8 mouse cellular contexts compared by ENCODE assay signal in the genomic region with DNA sequence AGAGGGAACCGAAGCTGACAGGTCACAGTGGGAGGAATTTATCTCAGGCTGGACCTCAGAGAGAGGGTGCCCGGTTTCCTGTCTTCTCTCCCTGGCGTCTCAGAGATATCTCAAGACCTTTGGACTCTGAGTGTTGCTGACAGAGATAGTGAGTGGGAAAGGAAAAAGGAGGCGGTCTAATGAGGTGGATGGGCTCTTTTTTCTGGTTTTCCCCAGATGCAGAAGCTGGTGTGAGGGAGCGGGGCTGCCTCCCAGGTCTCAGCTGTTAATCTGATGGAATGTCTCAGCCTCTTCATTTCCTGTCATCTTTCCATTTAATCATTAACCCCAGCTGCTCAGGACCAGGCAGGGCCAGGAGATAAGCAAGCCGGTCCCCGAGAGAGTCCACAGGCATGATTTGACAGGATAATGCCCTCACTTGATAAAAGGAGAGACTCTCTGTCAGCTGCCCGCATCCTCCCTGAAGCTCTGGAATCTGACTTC.
A peak's percentile ranks its signal among the peaks of the same experiment; 100 is the strongest.
DNase-seq lines count a peak whose midpoint lies in the region; ATAC-seq and TF ChIP-seq lines count a peak whose summit lies in the region.

No protein-coding gene starts in this region.

- H3K9me3 ChIP-seq in heart, embryonic 13.5 days, result no peaks in the 10 kb centered on the region
- no peaks in the 10 kb centered on the region for H3K9me3 ChIP-seq in midbrain, embryonic 13.5 days

- peak; percentile 23 for ATAC-seq in heart, embryonic 13.5 days (ENCODE audit: extremely low read depth, insufficient number of reproducible peaks, low FRiP score, low TSS enrichment)
- peak; percentile 72 for ATAC-seq in midbrain, embryonic 13.5 days

- H3K4me2 ChIP-seq in heart, embryonic 13.5 days, result peak overlapping the region; percentile 66
- H3K4me2 ChIP-seq in midbrain, embryonic 13.5 days (replicated peaks), result no peak overlapping the region

- TF ChIP-seq CTCF in brain, embryonic 14.5 days (IDR thresholded peaks at IDR 0.05; ENCODE audit: borderline replicate concordance, extremely low read depth, insufficient read depth, insufficient read length), result no peak
- TF ChIP-seq CTCF in thymus, adult 2 months (IDR thresholded peaks at IDR 0.05; ENCODE audit: borderline replicate concordance, control insufficient read depth, extremely low read depth, insufficient read depth, low read length, poor library complexity), result no peak

- intact Hi-C loops in left cerebral cortex, postnatal 10 days (cut with DNase I), result no loop called here

- H3K27ac ChIP-seq in heart, embryonic 13.5 days (replicated peaks), result peak overlapping the region; percentile 73
- H3K27ac ChIP-seq in midbrain, embryonic 13.5 days, result peak overlapping the region; percentile 53; the same call in 1 of the 2 replicates
- H3K27ac ChIP-seq in thymus, adult 2 months (ENCODE audit: control insufficient read depth, insufficient read depth, low read length), result no peak overlapping the region

- no peaks in the 10 kb centered on the region for H3K36me3 ChIP-seq in heart, embryonic 13.5 days
- no peaks in the 10 kb centered on the region for H3K36me3 ChIP-seq in midbrain, embryonic 13.5 days
- H3K36me3 ChIP-seq in thymus, adult 2 months (ENCODE audit: control insufficient read depth, insufficient read depth, low read length), result no peaks in the 10 kb centered on the region

- H3K4me1 ChIP-seq in heart, embryonic 13.5 days, result peaks cover 57% of the 10 kb centered on the region
- H3K4me1 ChIP-seq in midbrain, embryonic 13.5 days (replicated peaks), result peaks cover 20% of the 10 kb centered on the region
- peaks cover 7% of the 10 kb centered on the region for H3K4me1 ChIP-seq in thymus, adult 2 months (replicated peaks; ENCODE audit: control insufficient read depth, insufficient read depth, low read length)

- TF ChIP-seq POLR2A in brain, embryonic 14.5 days (IDR thresholded peaks at IDR 0.05; ENCODE audit: borderline replicate concordance, extremely low read depth, insufficient read depth, insufficient read length, poor library complexity, severe bottlenecking), result no peak
- no peak for TF ChIP-seq POLR2A in thymus, adult 2 months (IDR thresholded peaks at IDR 0.05; ENCODE audit: control insufficient read depth, extremely low read depth, insufficient read depth, low read length, poor library complexity)

- H3K9ac ChIP-seq in heart, embryonic 13.5 days, result peak overlapping the region; percentile 12
- no peak overlapping the region for H3K9ac ChIP-seq in midbrain, embryonic 13.5 days (replicated peaks)

- DNase-seq in heart, postnatal 4 days, result no peak
- peak; percentile 54 for DNase-seq in brain, embryonic 14.5 days (ENCODE audit: low read depth)
- peak; percentile 63 for DNase-seq in kidney, adult 9 months
- no peak for DNase-seq in left cerebral cortex, postnatal 10 days (ENCODE audit: extremely low spot score in 1 of 2, low spot score in 2 of 2)
- no peak for DNase-seq in thymus, adult 2 months
- no peak for DNase-seq in urinary bladder, postnatal 14 days (ENCODE audit: low spot score)

- H3K4me3 ChIP-seq in heart, embryonic 13.5 days, result peak overlapping the region; percentile 41
- no peak overlapping the region for H3K4me3 ChIP-seq in midbrain, embryonic 13.5 days (replicated peaks)
- H3K4me3 ChIP-seq in thymus, adult 2 months (ENCODE audit: control insufficient read depth, insufficient read depth, low read length), result no peak overlapping the region

- WGBS in heart, embryonic 13.5 days, result 11% methylated on average over 8 of the region's 8 CpGs
- WGBS in midbrain, embryonic 13.5 days, result 47% methylated on average over 8 of the region's 8 CpGs
- WGBS in thymus, adult 2 months, result 88% methylated on average over 8 of the region's 8 CpGs

- H3K27me3 ChIP-seq in heart, embryonic 13.5 days (replicated peaks), result peaks cover 9% of the 10 kb centered on the region; the same call in 1 of the 2 replicates
- H3K27me3 ChIP-seq in midbrain, embryonic 13.5 days, result 0 out of 2 replicates have a peak, but pooled peaks cover 5% of the 10 kb centered on the region
- H3K27me3 ChIP-seq in thymus, adult 2 months (ENCODE audit: control insufficient read depth, insufficient read depth, low read length), result no peaks in the 10 kb centered on the region

Comparison
In these comparisons a context has a peak if more than half of its experiments do, and no peak if none do; other contexts are left out.
1. DNase-seq: peak in brain, embryonic 14.5 days (single experiment) and kidney, adult 9 months (single experiment); none in heart, postnatal 4 days (single experiment), left cerebral cortex, postnatal 10 days (0 of 2), thymus, adult 2 months (single experiment) and urinary bladder, postnatal 14 days (single experiment).